Mouse (Mus musculus) midbrain, postnatal 0 days (tissue): ENCODE measurements at regions not wholly inside any gene's neighbourhood (a gene's known extent, or its start where the extent isn't known, plus 50 kb on each side); places are given as distances from the start of the nearest gene placed in this dataset.

Experiments
- ATAC-seq: fragments of 200-750 bp; cut with Nextera tagmentation; 2 replicates; pipeline ENCODE4 v1.8.0; 2017; ENCODE audit warnings: moderate number of reproducible peaks, mild to moderate bottlenecking, moderate TSS enrichment, moderate library complexity; ENCODE audit not compliant: low FRiP score
- DNase-seq: peaks from one replicate; pipeline ENCODE4 v3.0.0-alpha.2; 2015; ENCODE audit warnings: low spot score
- H3K27ac ChIP-seq: fragments of 300-500 bp; sonication (generic); 2 replicates; pipeline ENCODE4 v1.5.1; 2014; ENCODE audit warnings: low read depth, mild to moderate bottlenecking, low read length, mixed read lengths
- H3K27me3 ChIP-seq: fragments of 300-500 bp; sonication (generic); 2 replicates; pipeline ENCODE4 v1.6.1; 2014; ENCODE audit warnings: low read length, control low read depth, mixed read lengths; ENCODE audit not compliant: insufficient read depth
- H3K36me3 ChIP-seq: fragments of 300-500 bp; sonication (generic); 2 replicates; pipeline ENCODE4 v1.6.1; 2014; ENCODE audit warnings: low read length, control low read depth, mixed read lengths; ENCODE audit not compliant: insufficient read depth
- H3K4me1 ChIP-seq: fragments of 300-500 bp; sonication (generic); 2 replicates; pipeline ENCODE4 v1.6.1; 2014; ENCODE audit warnings: mild to moderate bottlenecking, control low read depth, antibody characterized with exemption, low read length, mixed read lengths; ENCODE audit not compliant: insufficient read depth
- H3K4me2 ChIP-seq: fragments of 300-500 bp; sonication (generic); 2 replicates; pipeline ENCODE4 v1.6.1; 2014; ENCODE audit warnings: low read depth, mild to moderate bottlenecking, low read length, mixed read lengths; ENCODE audit not compliant: poor library complexity, severe bottlenecking
- H3K4me3 ChIP-seq: fragments of 300-500 bp; sonication (generic); 2 replicates; pipeline ENCODE4 v1.5.1; 2014; ENCODE audit warnings: low read depth, mild to moderate bottlenecking, low read length, moderate library complexity
- H3K9ac ChIP-seq: fragments of 300-500 bp; sonication (generic); replicated peaks from 2 replicates; pipeline ENCODE4 v1.6.1; 2014; ENCODE audit warnings: mild to moderate bottlenecking, low read length, moderate library complexity, mixed read lengths; ENCODE audit not compliant: poor library complexity, severe bottlenecking
- H3K9me3 ChIP-seq: fragments of 300-500 bp; sonication (generic); 2 replicates; pipeline ENCODE4 v1.6.1; 2016; ENCODE audit warnings: low read length, control low read depth
- CTCF ChIP-seq: IDR thresholded peaks from 2 replicates; pipeline ENCODE4 v1.5.1; 2016; ENCODE audit warnings: antibody characterized with exemption, mild to moderate bottlenecking
- WGBS: fragments of 180-500 bp; shearing (Covaris S2); extraction: QIAGEN DNeasy Blood & Tissue Kit; methylation state at CpG from one replicate; pipeline ENCODE4 v1.1.7; 2014; 5-methylcytosine and 5-hydroxymethylcytosine counted together

GRCm38 (mm10) chr2:79094298-79094697 lies 160.9 kb upstream of the Itga4 start:
- no peaks in the 10 kb centered on the region for H3K4me1 ChIP-seq
- ATAC-seq (no peak), DNase-seq (no peak)
- 38% methylated on average over 1 of the region's 1 CpGs for WGBS
- TF ChIP-seq CTCF = no peak
- H3K36me3 ChIP-seq = no peaks in the 10 kb centered on the region
- no peak overlapping the region for H3K27ac ChIP-seq
- H3K9ac ChIP-seq = no peak overlapping the region
- no peaks in the 10 kb centered on the region for H3K9me3 ChIP-seq
- no peaks in the 10 kb centered on the region for H3K27me3 ChIP-seq
- no peak overlapping the region for H3K4me2 ChIP-seq
- H3K4me3 ChIP-seq = no peak overlapping the region

DNA sequence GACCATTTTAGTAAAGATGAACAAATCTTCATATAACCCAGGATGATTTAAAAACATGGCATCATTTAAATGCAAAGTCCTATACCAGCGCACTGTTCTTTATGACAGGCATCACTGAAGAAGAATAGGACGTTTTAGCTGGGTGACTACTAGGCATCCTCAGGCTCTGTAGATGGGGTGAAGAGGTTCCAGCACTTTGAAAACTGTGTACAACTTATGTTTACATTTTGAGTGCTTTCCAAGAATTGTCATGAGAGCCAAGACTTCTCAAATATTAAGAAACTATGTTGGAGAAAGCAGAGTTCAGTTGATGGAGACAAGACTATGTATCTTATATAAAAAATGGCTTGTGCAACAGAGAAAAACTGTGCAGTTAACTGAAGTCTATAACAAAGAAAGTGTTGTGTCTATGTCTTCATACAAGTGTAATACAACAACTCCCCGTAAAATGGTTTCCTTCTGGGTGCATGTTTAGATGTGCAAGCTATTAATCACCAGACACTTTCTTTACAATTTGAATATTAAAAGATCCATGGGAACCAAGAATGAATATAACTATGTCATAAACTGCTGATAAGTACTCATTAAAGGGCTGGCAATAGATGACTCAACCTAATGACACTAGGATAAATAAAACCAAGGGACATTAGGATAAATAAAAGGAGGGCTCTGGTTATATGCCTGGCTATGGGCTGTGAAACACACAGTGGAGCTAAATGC lies 158.5 kb upstream of the Itga4 start:
- H3K4me2 ChIP-seq = no peak overlapping the region
- DNase-seq (no peak), ATAC-seq (no peak)
- H3K27me3 ChIP-seq = no peaks in the 10 kb centered on the region
- H3K27ac ChIP-seq = no peak overlapping the region
- WGBS = 92% methylated on average over 3 of the region's 3 CpGs
- H3K4me1 ChIP-seq = no peaks in the 10 kb centered on the region
- no peaks in the 10 kb centered on the region for H3K9me3 ChIP-seq
- H3K9ac ChIP-seq = no peak overlapping the region
- no peak overlapping the region for H3K4me3 ChIP-seq
- no peak for TF ChIP-seq CTCF
- no peaks in the 10 kb centered on the region for H3K36me3 ChIP-seq

DNA sequence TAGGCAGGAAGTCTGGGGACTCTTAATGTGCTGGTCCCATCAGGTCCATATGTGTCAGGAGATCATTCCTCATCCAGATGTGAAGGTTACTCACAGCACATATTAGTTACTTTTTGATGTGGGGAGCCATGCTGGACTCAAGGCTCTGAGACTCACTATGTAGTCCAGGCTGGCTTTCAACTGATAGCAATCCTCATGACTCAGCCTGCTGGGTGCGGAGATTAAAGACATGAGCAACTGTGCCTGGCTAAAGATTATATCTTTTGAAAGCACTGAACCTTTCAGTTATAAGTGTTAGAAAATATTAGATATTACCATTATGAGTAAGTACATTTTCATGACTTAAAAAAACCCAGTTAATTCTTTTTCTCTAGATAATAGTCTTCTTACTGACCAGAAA lies 155.6 kb upstream of the Itga4 start:
- no peaks in the 10 kb centered on the region for H3K4me1 ChIP-seq
- no peak for DNase-seq
- no peak overlapping the region for H3K4me2 ChIP-seq
- H3K27me3 ChIP-seq = no peaks in the 10 kb centered on the region
- no peak for ATAC-seq
- H3K4me3 ChIP-seq = no peak overlapping the region
- 91% methylated on average over 1 of the region's 1 CpGs for WGBS
- no peak for TF ChIP-seq CTCF
- H3K9me3 ChIP-seq = no peaks in the 10 kb centered on the region
- no peaks in the 10 kb centered on the region for H3K36me3 ChIP-seq
- no peak overlapping the region for H3K27ac ChIP-seq
- no peak overlapping the region for H3K9ac ChIP-seq

DNA sequence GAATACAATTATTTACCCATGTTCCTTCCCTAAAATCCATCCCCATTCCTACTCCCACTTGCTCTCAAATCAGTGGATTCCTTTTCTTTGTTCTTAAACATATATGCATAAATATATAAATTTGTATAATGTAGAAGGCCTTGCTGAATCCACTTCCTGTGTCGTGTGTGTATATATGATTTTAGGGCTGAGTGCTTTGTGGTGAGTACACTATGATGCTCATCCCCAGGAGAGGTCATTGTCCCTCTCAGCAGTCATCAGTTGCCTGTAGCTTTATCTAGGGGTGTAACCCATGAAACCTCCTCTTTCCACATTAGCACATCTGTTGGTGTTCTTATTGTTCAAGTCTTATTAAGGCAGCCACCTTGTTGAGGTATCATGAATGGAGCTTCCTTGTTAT lies 143.6 kb upstream of the Itga4 start:
- Histone ChIP-seq H3K4me3 (no peak overlapping the region), H3K36me3 (no peaks in the 10 kb centered on the region), H3K27me3 (no peaks in the 10 kb centered on the region), H3K4me1 (no peaks in the 10 kb centered on the region), H3K4me2 (no peak overlapping the region), H3K27ac (no peak overlapping the region), H3K9me3 (no peaks in the 10 kb centered on the region), H3K9ac (no peak overlapping the region)
- TF ChIP-seq CTCF = no peak
- ATAC-seq (no peak), DNase-seq (no peak)
- 82% methylated on average over 1 of the region's 1 CpGs for WGBS

- WGBS = 95% methylated on average over 1 of the region's 1 CpGs
These were observed 143.2 kb upstream of the Itga4 start for GRCm38 (mm10) chr2:79112076-79112475.

GRCm38 (mm10) chr2:79120610-79121345 lies 134.4 kb upstream of the Itga4 start:
- Histone ChIP-seq H3K36me3 (no peaks in the 10 kb centered on the region), H3K27ac (no peak overlapping the region), H3K4me3 (no peak overlapping the region), H3K4me2 (no peak overlapping the region), H3K9me3 (no peaks in the 10 kb centered on the region), H3K9ac (no peak overlapping the region), H3K4me1 (no peaks in the 10 kb centered on the region), H3K27me3 (no peaks in the 10 kb centered on the region)
- ATAC-seq (no peak), DNase-seq (no peak)
- WGBS = 90% methylated on average over 6 of the region's 6 CpGs
- TF ChIP-seq CTCF = no peak

More at GRCm38 (mm10) chr2:79112076-79112475, 143.2 kb upstream of the Itga4 start:
- Histone ChIP-seq H3K27me3 (no peaks in the 10 kb centered on the region), H3K27ac (no peak overlapping the region), H3K36me3 (no peaks in the 10 kb centered on the region), H3K9ac (no peak overlapping the region), H3K9me3 (no peaks in the 10 kb centered on the region), H3K4me1 (no peaks in the 10 kb centered on the region), H3K4me3 (no peak overlapping the region), H3K4me2 (no peak overlapping the region)
- DNase-seq (no peak), ATAC-seq (no peak)
- no peak for TF ChIP-seq CTCF
